Mouse (Mus musculus) hindbrain, postnatal 0 days (tissue): ENCODE data around the gene Thap8. TPM values are rescaled to one million over a fixed set of nuclear protein-coding genes. Genes with fewer than 3 reads are reported as not detected.

Experiments
- ATAC-seq: fragments of 200-750 bp; cut with Nextera tagmentation; 2 replicates; pipeline ENCODE4 v1.8.0; 2017; ENCODE audit warnings: mild to moderate bottlenecking, moderate TSS enrichment, moderate library complexity
- DNase-seq: peaks from one replicate; pipeline ENCODE4 v3.0.0-alpha.2; 2015; ENCODE audit warnings: low spot score
- H3K27ac ChIP-seq: fragments of 300-500 bp; sonication (generic); 2 replicates; pipeline ENCODE4 v1.5.1; 2014; ENCODE audit warnings: mild to moderate bottlenecking
- H3K27me3 ChIP-seq: fragments of 300-500 bp; sonication (generic); 2 replicates; pipeline ENCODE4 v1.6.1; 2014; ENCODE audit warnings: low read length, mixed read lengths; ENCODE audit not compliant: insufficient read depth
- H3K36me3 ChIP-seq: fragments of 300-500 bp; sonication (generic); 2 replicates; pipeline ENCODE4 v1.6.1; 2014; ENCODE audit warnings: low read length, mixed read lengths; ENCODE audit not compliant: insufficient read depth
- H3K4me1 ChIP-seq: fragments of 300-500 bp; sonication (generic); 2 replicates; pipeline ENCODE4 v1.6.1; 2014; ENCODE audit warnings: antibody characterized with exemption, low read length, mixed read lengths; ENCODE audit not compliant: insufficient read depth
- H3K4me2 ChIP-seq: fragments of 300-500 bp; sonication (generic); 2 replicates; pipeline ENCODE4 v1.6.1; 2014; ENCODE audit warnings: low read depth, mild to moderate bottlenecking, low read length, moderate library complexity, mixed read lengths
- H3K4me3 ChIP-seq: fragments of 300-500 bp; sonication (generic); 2 replicates; pipeline ENCODE4 v1.5.1; 2014; ENCODE audit warnings: low read length
- H3K9ac ChIP-seq: fragments of 300-500 bp; sonication (generic); replicated peaks from 2 replicates; pipeline ENCODE4 v1.6.1; 2014; ENCODE audit warnings: mild to moderate bottlenecking, low read length, moderate library complexity, mixed read lengths
- H3K9me3 ChIP-seq: fragments of 300-500 bp; sonication (generic); 2 replicates; pipeline ENCODE4 v1.6.1; 2016; ENCODE audit warnings: low read length, mixed read lengths
- CTCF ChIP-seq: IDR thresholded peaks from 2 replicates; pipeline ENCODE4 v1.5.1; 2016; ENCODE audit warnings: antibody characterized with exemption, control low read depth, low read depth
- WGBS: fragments of 180-500 bp; shearing (Covaris S2); extraction: QIAGEN DNeasy Blood & Tissue Kit; methylation state at CpG from one replicate; pipeline ENCODE4 v1.1.7; 2014; 5-methylcytosine and 5-hydroxymethylcytosine counted together
- polyA plus RNA-seq: library from polyadenylated mRNA; unstranded; fragments of >200 nt; fragmentation: Nextera tagmentation; extraction: Ambion mirVana; gene quantifications from 2 replicates; pipeline ENCODE4 v1.2.1, GENCODE M21; 2015
- total RNA-seq: library from RNA; depleted of rRNA; stranded (reverse); fragments of >200 nt; gene quantifications from 2 replicates; pipeline ENCODE4 v1.2.3, GENCODE M21; 2014

The Thap8 gene
- total and polyA plus RNA-seq, 2 experiments from 2014 or later: 0.76 to 1.0 TPM

DNA sequence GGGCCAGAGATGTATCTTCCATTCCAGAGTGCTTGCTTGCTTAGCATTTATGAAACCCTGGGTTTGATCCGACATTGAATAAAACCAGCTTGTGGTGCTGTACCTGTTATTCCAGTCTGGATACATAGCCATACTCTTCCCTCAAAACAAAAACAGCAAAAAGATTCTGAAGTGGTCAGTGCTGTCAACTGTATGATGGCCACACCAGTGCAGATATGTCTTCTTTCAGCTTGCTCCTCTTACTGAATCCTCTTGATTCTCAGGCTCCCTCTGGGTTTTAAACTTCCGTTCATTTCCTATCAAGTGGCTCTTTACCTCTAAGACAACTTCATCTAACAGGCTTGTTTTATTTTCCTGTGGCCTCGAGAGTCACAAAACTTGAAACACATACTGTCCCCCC, 43.9 kb downstream of the Thap8 start, which contains the start of gene Sdhaf1:
Gene Sdhaf1 (minus strand): TSS at position 101 of the 400 bp plus-strand sequence.
- WGBS: 82% methylated on average over 3 of the region's 3 CpGs
- no peak for ATAC-seq
- H3K27ac ChIP-seq: peak within 1 kb of the TSS; percentile 85
- H3K9me3 ChIP-seq: 0 out of 2 replicates have a peak, but pooled peaks cover 2% of the 10 kb centered on the region
- no peaks in the 10 kb centered on the region for H3K27me3 ChIP-seq
- peaks cover 7% of the 10 kb centered on the region; the same call in 1 of the 2 replicates for H3K4me1 ChIP-seq
- no peaks in the 10 kb centered on the region for H3K36me3 ChIP-seq
- H3K9ac ChIP-seq: peak within 1 kb of the TSS; percentile 85; the same call in 1 of the 2 replicates
- DNase-seq: no peak
- peak within 1 kb of the TSS; percentile 89 for H3K4me2 ChIP-seq
- peak within 1 kb of the TSS; percentile 76 for H3K4me3 ChIP-seq
- no peak for TF ChIP-seq CTCF

DNA sequence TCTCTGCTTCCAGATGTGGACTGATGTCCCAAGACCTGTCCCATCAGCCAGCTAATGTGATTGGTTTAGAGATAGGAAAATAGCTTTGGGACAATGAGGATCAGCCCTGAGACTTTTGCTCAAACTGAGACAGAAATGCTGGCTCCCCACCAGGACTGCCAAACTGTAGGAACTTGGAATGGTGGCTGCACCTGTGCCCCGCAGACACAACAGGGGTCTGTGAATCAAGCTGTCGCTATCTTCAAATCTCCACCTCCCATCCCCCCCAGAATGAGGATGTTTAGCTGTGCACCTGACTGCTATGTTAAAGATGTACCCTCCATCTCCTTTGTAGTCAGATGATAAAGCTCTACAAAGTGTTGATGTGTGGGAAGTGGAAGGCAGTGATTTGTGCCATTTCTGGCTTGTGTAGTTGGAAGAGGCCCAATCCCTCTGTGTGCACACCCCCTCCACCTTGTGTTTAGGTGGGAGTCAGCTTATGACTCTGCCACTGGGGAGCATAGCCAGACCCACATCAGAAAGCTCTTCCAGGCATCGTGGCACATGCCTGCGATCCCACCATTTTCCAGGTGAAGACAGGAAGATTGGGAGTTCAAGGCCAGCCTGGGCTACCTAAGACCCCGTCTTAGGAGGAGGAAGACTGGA, 44.5 kb downstream of the Thap8 start:
- H3K9me3 ChIP-seq: 0 out of 2 replicates have a peak, but pooled peaks cover 2% of the 10 kb centered on the region
- DNase-seq (no peak), ATAC-seq (no peak)
- TF ChIP-seq CTCF: no peak
- no peak overlapping the region for H3K4me2 ChIP-seq
- 79% methylated on average over 5 of the region's 5 CpGs for whole genome bisulfite sequencing
- H3K36me3 ChIP-seq: no peaks in the 10 kb centered on the region
- H3K9ac ChIP-seq: no peak overlapping the region
- no peak overlapping the region for H3K4me3 ChIP-seq
- H3K27me3 ChIP-seq: no peaks in the 10 kb centered on the region
- H3K27ac ChIP-seq: no peak overlapping the region
- H3K4me1 ChIP-seq: peaks cover 7% of the 10 kb centered on the region; the same call in 1 of the 2 replicates

- ATAC-seq (no peak), DNase-seq (peak; percentile 19)
- H3K27me3 ChIP-seq: no peaks in the 10 kb centered on the region
- H3K9ac ChIP-seq: no peak overlapping the region
- no peaks in the 10 kb centered on the region for H3K36me3 ChIP-seq
- H3K27ac ChIP-seq: no peak overlapping the region
- TF ChIP-seq CTCF: peak; percentile 73
- H3K4me1 ChIP-seq: peaks cover 7% of the 10 kb centered on the region; the same call in 1 of the 2 replicates
- no peak overlapping the region for H3K4me2 ChIP-seq
- H3K9me3 ChIP-seq: 0 out of 2 replicates have a peak, but pooled peaks cover 2% of the 10 kb centered on the region
- 45% methylated on average over 2 of the region's 2 CpGs for WGBS
- H3K4me3 ChIP-seq: no peak overlapping the region
Measured at GRCm38 (mm10) chr7:30325364-30325763, 45.5 kb downstream of the Thap8 start.

- Histone ChIP-seq H3K4me1 (peaks cover 1% of the 10 kb centered on the region; the same call in 1 of the 2 replicates), H3K36me3 (no peaks in the 10 kb centered on the region), H3K27ac (no peak overlapping the region), H3K4me2 (no peak overlapping the region), H3K27me3 (no peaks in the 10 kb centered on the region), H3K9ac (no peak overlapping the region), H3K9me3 (0 out of 2 replicates have a peak, but pooled peaks cover 2% of the 10 kb centered on the region), H3K4me3 (no peak overlapping the region)
- DNase-seq (no peak), ATAC-seq (no peak)
- no peak for TF ChIP-seq CTCF
Measured at GRCm38 (mm10) chr7:30326427-30326826, 46.5 kb downstream of the Thap8 start.

- Histone ChIP-seq H3K27ac (no peak overlapping the region; the same call in 1 of the 2 replicates), H3K27me3 (no peaks in the 10 kb centered on the region), H3K4me1 (peaks cover 5% of the 10 kb centered on the region; the same call in 1 of the 2 replicates), H3K4me3 (no peak overlapping the region), H3K9ac (no peak overlapping the region), H3K36me3 (no peaks in the 10 kb centered on the region), H3K9me3 (0 out of 2 replicates have a peak, but pooled peaks cover 2% of the 10 kb centered on the region), H3K4me2 (no peak overlapping the region)
- TF ChIP-seq CTCF: no peak
- 36% methylated on average over 15 of the region's 15 CpGs for WGBS
- peak; percentile 16; the same call in 1 of the 2 replicates for ATAC-seq
- peak; percentile 79 for DNase-seq
Measured at GRCm38 (mm10) chr7:30327140-30327539, 47.2 kb downstream of the Thap8 start.

GRCm38 (mm10) chr7:30328379-30328778, 48.5 kb downstream of the Thap8 start:
- no peak overlapping the region for H3K4me3 ChIP-seq
- 54% methylated on average over 10 of the region's 10 CpGs for WGBS
- DNase-seq (no peak), ATAC-seq (no peak)
- no peaks in the 10 kb centered on the region for H3K27me3 ChIP-seq
- no peaks in the 10 kb centered on the region for H3K36me3 ChIP-seq
- 0 out of 2 replicates have a peak, but pooled peaks cover 2% of the 10 kb centered on the region for H3K9me3 ChIP-seq
- H3K4me2 ChIP-seq: no peak overlapping the region
- peaks cover 9% of the 10 kb centered on the region for H3K4me1 ChIP-seq
- no peak for TF ChIP-seq CTCF
- no peak overlapping the region for H3K9ac ChIP-seq
- H3K27ac ChIP-seq: no peak overlapping the region

DNA sequence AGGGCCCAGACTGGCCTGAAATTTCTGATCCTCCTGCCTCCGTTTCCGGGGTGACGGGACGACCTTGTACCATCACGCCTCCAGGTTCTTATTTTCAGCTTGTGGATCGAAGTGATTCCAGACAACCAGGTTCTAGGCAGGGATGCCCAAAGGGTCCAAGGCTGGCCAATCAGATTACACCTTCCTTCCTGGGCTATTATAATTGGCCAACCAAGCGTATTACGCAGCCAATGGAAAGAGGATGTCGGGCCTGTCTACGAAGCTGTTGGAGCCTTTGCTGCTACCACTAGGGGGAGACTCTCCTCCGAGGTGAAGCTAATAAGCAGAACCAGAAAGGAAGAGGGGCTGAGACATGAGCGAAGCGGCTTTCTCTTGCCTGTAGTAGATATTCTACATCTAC, 52.0 kb downstream of the Thap8 start:
- Histone ChIP-seq H3K4me1 (peaks cover 16% of the 10 kb centered on the region), H3K27ac (peak overlapping the region; percentile 42; the same call in 1 of the 2 replicates), H3K9me3 (no peaks in the 10 kb centered on the region), H3K4me3 (peak overlapping the region; percentile 9; the same call in 1 of the 2 replicates), H3K9ac (no peak overlapping the region), H3K27me3 (no peaks in the 10 kb centered on the region), H3K36me3 (no peaks in the 10 kb centered on the region), H3K4me2 (peak overlapping the region; percentile 48)
- 5% methylated on average over 13 of the region's 13 CpGs for WGBS
- peak; percentile 90 for ATAC-seq
- DNase-seq: peak; percentile 97
- peak; percentile 95 for TF ChIP-seq CTCF
